Mouse (Mus musculus) retina, embryonic 14.5 days (tissue): ENCODE data around the gene Olfr821.
"Not testable (repeated sequence)": the region's sequence is repeated elsewhere in the genome, so short reads cannot be mapped to it uniquely, and the experiment has no call there.

Source experiments
- DNase-seq: peaks from one replicate; pipeline ENCODE4 v3.0.0-alpha.2; 2015; ENCODE audit warnings: low spot score

Gene Olfr821

GRCm38 (mm10) chr10:130030048-130030447 is at the start of gene Olfr821:
TSS of gene Olfr821 (plus strand) at chr10:130030348.
- DNase-seq, result no peak

DNA sequence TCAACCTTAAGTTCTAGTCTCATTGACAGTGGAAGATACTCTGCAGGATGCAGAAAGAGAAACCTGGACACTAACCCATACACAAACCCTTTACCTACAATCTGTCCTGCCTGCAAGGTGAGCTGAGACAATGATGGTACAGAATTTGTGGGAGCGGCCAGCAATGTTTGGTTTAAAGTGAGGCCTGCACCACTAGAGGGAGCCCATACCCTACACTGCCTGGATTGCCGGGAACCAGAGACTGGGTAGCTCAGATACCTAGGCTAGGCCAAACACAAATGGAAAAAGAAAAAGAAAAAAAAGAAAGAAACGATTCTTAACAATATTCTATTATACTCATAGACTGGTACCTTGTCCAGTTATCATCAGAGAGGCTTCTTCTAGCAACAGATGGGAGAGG is 48.3 kb upstream of the Olfr821 start:
- DNase-seq, result not testable (repeated sequence)

GRCm38 (mm10) chr10:129984962-129985361 is 45.2 kb upstream of the Olfr821 start, which contains the start of gene Gm10310:
TSS of gene Gm10310 (minus strand) at chr10:129985062.
- DNase-seq, result not testable (repeated sequence)

DNA sequence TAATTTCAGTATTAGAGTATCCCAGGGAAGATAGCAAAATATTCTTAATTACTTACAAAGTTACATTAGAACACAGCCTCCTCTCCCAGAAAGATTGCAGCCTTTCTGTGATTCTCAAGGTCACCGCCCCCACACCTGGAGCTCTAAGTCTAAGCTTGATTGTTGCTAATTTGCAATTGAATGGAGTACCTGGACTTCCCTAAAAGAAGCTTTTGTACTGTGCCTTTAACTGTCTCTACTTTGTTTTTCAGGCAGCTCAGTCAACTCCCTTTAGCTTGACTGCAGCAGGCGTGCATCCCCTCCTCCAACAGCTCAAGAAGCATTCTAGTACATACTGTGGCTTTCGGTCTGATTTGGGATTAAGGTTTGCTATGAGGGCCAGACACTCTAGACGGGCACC is 26.0 kb upstream of the Olfr821 start:
- not testable (repeated sequence) for DNase-seq

DNA sequence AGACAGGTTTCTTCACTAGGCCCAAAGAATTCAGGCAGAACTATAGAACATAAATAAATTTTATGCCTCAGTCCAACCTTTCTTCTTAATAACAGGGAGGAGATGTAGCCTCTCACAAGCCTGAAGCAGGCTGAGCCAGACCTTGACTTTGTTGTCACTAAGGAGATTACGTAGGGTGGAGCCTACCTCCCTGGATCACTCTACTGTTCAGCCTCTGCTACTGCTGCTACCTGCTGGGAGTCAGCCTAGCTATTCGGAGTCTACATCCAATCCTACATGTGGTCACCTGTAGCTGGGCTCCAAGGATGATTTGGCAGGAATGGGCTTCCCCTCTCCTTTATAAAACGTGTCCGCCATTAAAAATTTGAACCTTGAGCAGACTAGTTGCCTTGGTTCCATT is 24.8 kb upstream of the Olfr821 start:
- DNase-seq, result not testable (repeated sequence)

GRCm38 (mm10) chr10:130012321-130012720 is 17.8 kb upstream of the Olfr821 start, which contains the start of gene Olfr820:
TSS of gene Olfr820 (plus strand) at chr10:130012621.
- DNase-seq, result no peak

- no peak for DNase-seq
Measured at GRCm38 (mm10) chr10:130037096-130037495, 6.9 kb downstream of the Olfr821 start.

- DNase-seq, result no peak
Measured at GRCm38 (mm10) chr10:130070910-130071309, 40.8 kb downstream of the Olfr821 start, which contains the start of gene Olfr822. TSS of gene Olfr822 (plus strand) at chr10:130071210.
